Mouse (Mus musculus): ENCODE results near the gene Akt3.

Akt3 gene

GRCm38 (mm10) chr1:177048773-177049172, 209.2 kb downstream of the Akt3 start:
- no peak for DNase-seq

GRCm38 (mm10) chr1:177046963-177047362, 211.0 kb downstream of the Akt3 start:
- no peak for DNase-seq

- peak; percentile 47 to 67 for DNase-seq
These were observed 212.1 kb downstream of the Akt3 start for GRCm38 (mm10) chr1:177045885-177046284.

- no peak for DNase-seq
These were observed 217.9 kb downstream of the Akt3 start for GRCm38 (mm10) chr1:177040058-177040457.

- no peak for DNase-seq
These were observed 218.8 kb downstream of the Akt3 start for GRCm38 (mm10) chr1:177039093-177039674.

- no peak for DNase-seq
These were observed 219.6 kb downstream of the Akt3 start for GRCm38 (mm10) chr1:177038383-177038782.

GRCm38 (mm10) chr1:177035460-177035859, 222.5 kb downstream of the Akt3 start:
- no peak for DNase-seq

- DNase-seq, result no peak
These were observed 225.8 kb downstream of the Akt3 start for GRCm38 (mm10) chr1:177032233-177032632.

- DNase-seq, result no peak
These were observed 226.8 kb downstream of the Akt3 start for GRCm38 (mm10) chr1:177031196-177031595.

- no peak for DNase-seq
These were observed 227.3 kb downstream of the Akt3 start for GRCm38 (mm10) chr1:177030669-177031068.

- DNase-seq, result no peak
These were observed 229.0 kb downstream of the Akt3 start for GRCm38 (mm10) chr1:177029032-177029431.

- DNase-seq, result no peak
These were observed 230.3 kb downstream of the Akt3 start for GRCm38 (mm10) chr1:177027706-177028105.

GRCm38 (mm10) chr1:177022751-177023150, 235.3 kb downstream of the Akt3 start:
- DNase-seq, result no peak

- DNase-seq, result no peak
These were observed 238.3 kb downstream of the Akt3 start for GRCm38 (mm10) chr1:177019668-177020067.

GRCm38 (mm10) chr1:177018750-177019149, 239.3 kb downstream of the Akt3 start:
- no peak for DNase-seq

- DNase-seq, result no peak
These were observed 241.3 kb downstream of the Akt3 start for GRCm38 (mm10) chr1:177016729-177017128.

- no peak for DNase-seq
These were observed 242.1 kb downstream of the Akt3 start for GRCm38 (mm10) chr1:177015917-177016316.

GRCm38 (mm10) chr1:177014921-177015439, 243.0 kb downstream of the Akt3 start:
- no peak for DNase-seq

- DNase-seq, result no peak
These were observed 243.7 kb downstream of the Akt3 start for GRCm38 (mm10) chr1:177014346-177014745.

- no peak for DNase-seq
These were observed 244.2 kb downstream of the Akt3 start for GRCm38 (mm10) chr1:177013776-177014175.

- no peak for DNase-seq
These were observed 244.7 kb downstream of the Akt3 start for GRCm38 (mm10) chr1:177013313-177013712.

GRCm38 (mm10) chr1:177012774-177013173, 245.2 kb downstream of the Akt3 start:
- no peak for DNase-seq

- DNase-seq, result no peak
These were observed 246.3 kb downstream of the Akt3 start for GRCm38 (mm10) chr1:177011688-177012087.

GRCm38 (mm10) chr1:177010607-177011302, 247.2 kb downstream of the Akt3 start:
- DNase-seq, result no peak
